Mouse (Mus musculus) ES-E14 (cell line): ENCODE measurements around the gene Stx6. TPM values are rescaled to one million over a fixed set of nuclear protein-coding genes. Genes with fewer than 3 reads are reported as not detected.

Experiments used
- DNase-seq: peaks from one replicate; pipeline ENCODE4 v3.0.0-alpha.2; 2013; ENCODE audit warnings: low read depth, low spot score
- H3K27ac ChIP-seq: 2 replicates; pipeline ENCODE4 v1.5.1; 2012; ENCODE audit warnings: low read depth, mild to moderate bottlenecking, low read length, moderate library complexity, mixed read lengths; ENCODE audit not compliant: poor library complexity, insufficient read depth, severe bottlenecking
- H3K36me3 ChIP-seq: 2 replicates; pipeline ENCODE4 v1.6.1; 2012; ENCODE audit warnings: mild to moderate bottlenecking, low read length, moderate library complexity, mixed read lengths; ENCODE audit not compliant: control insufficient read depth, poor library complexity, insufficient read depth, severe bottlenecking
- H3K4me1 ChIP-seq, 2 experiments: fragments of 150-350 bp in 1 of 2; sonication (generic) in 1 of 2; 2 replicates each; pipeline ENCODE4 v1.6.1; 2012; ENCODE audit warnings: low read length in 2 of 2, mild to moderate bottlenecking in 1 of 2, mixed read lengths in 1 of 2; ENCODE audit not compliant: control insufficient read depth in 2 of 2, insufficient read depth in 2 of 2, poor library complexity in 1 of 2
- H3K4me3 ChIP-seq, 2 experiments: fragments of 150-350 bp in 1 of 2; sonication (generic) in 1 of 2; 2 replicates each; pipeline ENCODE4 v1.5.1; 2012; ENCODE audit warnings: low read length in 2 of 2, low read depth in 1 of 2, mild to moderate bottlenecking in 1 of 2, mixed read lengths in 1 of 2; ENCODE audit not compliant: insufficient read depth in 1 of 2, poor library complexity in 1 of 2, severe bottlenecking in 1 of 2
- H3K9ac ChIP-seq: 2 replicates; pipeline ENCODE4 v1.6.1; 2012; ENCODE audit warnings: low read depth, mild to moderate bottlenecking, low read length, mixed read lengths; ENCODE audit not compliant: poor library complexity, insufficient read depth, severe bottlenecking
- H3K9me3 ChIP-seq: fragments of 150-350 bp; sonication (generic); 2 replicates; pipeline ENCODE4 v1.6.1; 2012; ENCODE audit warnings: low read depth, mild to moderate bottlenecking, low read length; ENCODE audit not compliant: control insufficient read depth, insufficient read depth
- CHD2 ChIP-seq: IDR thresholded peaks from 2 replicates; pipeline ENCODE4 v1.6.1; 2014; ENCODE audit warnings: mild to moderate bottlenecking, low read depth, low read length, inconsistent platforms
- HCFC1 ChIP-seq: IDR thresholded peaks from 2 replicates; pipeline ENCODE4 v1.6.1; 2012; ENCODE audit warnings: low read length, inconsistent platforms, borderline replicate concordance; ENCODE audit not compliant: insufficient read depth
- MAFK ChIP-seq: IDR thresholded peaks from 2 replicates; pipeline ENCODE4 v1.6.1; 2014; ENCODE audit warnings: mild to moderate bottlenecking, low read depth, low read length, inconsistent platforms; ENCODE audit not compliant: insufficient read depth
- ZC3H11A ChIP-seq: IDR thresholded peaks from 2 replicates; pipeline ENCODE4 v1.6.1; 2012; ENCODE audit warnings: low read depth, mild to moderate bottlenecking, inconsistent platforms, low read length, borderline replicate concordance
- ZNF384 ChIP-seq: IDR thresholded peaks from 2 replicates; pipeline ENCODE4 v1.6.1; 2012; ENCODE audit warnings: low read depth, low read length, inconsistent platforms
- in situ Hi-C, 2 experiments: fragments of 600-800 bp; cut with MboI; formaldehyde crosslinking; loops; one replicate each; pipeline ENCODE4 v1.15.1; 2025; ENCODE audit warnings: low sequenced_read_pairs in 2 of 2, inconsistent platforms in 1 of 2; ENCODE audit not compliant: unreplicated experiment in 2 of 2
- total RNA-seq: library from RNA; depleted of rRNA; stranded (reverse); fragments of 300-350 nt; gene quantifications from 2 replicates; pipeline ENCODE4 v1.2.3, GENCODE M21; 2012

Stx6 gene
- total RNA-seq, 1 experiment = 22.7 TPM

- in situ Hi-C loops = no loop called here
- no peak overlapping the region for H3K9ac ChIP-seq
- no peak overlapping the region for H3K27ac ChIP-seq
- peaks cover 0 to under 1% of the 10 kb centered on the region in 2 experiments; a peak in 1 of 4 replicates for H3K4me1 ChIP-seq
- TF ChIP-seq ZC3H11A = no peak
- no peak for TF ChIP-seq ZNF384
- no peak for TF ChIP-seq MAFK
- no peak for TF ChIP-seq HCFC1
- no peak for TF ChIP-seq CHD2
- H3K9me3 ChIP-seq = no peaks in the 10 kb centered on the region
- DNase-seq = no peak
- no peak overlapping the region for H3K4me3 ChIP-seq
- H3K36me3 ChIP-seq = peaks cover 6% of the 10 kb centered on the region; the same call in 1 of the 2 replicates
Measured at GRCm38 (mm10) chr1:155196691-155197090, 38.2 kb downstream of the Stx6 start.

GRCm38 (mm10) chr1:155199522-155199921, 41.0 kb downstream of the Stx6 start:
- peaks cover 7% of the 10 kb centered on the region; the same call in 1 of the 2 replicates for H3K36me3 ChIP-seq
- H3K4me3 ChIP-seq = no peak overlapping the region
- in situ Hi-C loops = no loop called here
- no peak overlapping the region for H3K9ac ChIP-seq
- no peak for DNase-seq
- H3K27ac ChIP-seq = no peak overlapping the region
- H3K4me1 ChIP-seq = peaks cover 0 to 2% of the 10 kb centered on the region in 2 experiments; a peak in 1 of 4 replicates
- no peak for TF ChIP-seq ZNF384
- no peak for TF ChIP-seq ZC3H11A
- no peak for TF ChIP-seq HCFC1
- TF ChIP-seq CHD2 = no peak
- no peak for TF ChIP-seq MAFK
- no peaks in the 10 kb centered on the region for H3K9me3 ChIP-seq

GRCm38 (mm10) chr1:155200967-155201366, 42.5 kb downstream of the Stx6 start:
- H3K4me1 ChIP-seq = peaks cover 0 to 6% of the 10 kb centered on the region in 2 experiments; a peak in 1 of 4 replicates
- peaks cover 7% of the 10 kb centered on the region; the same call in 1 of the 2 replicates for H3K36me3 ChIP-seq
- no peak overlapping the region for H3K9ac ChIP-seq
- in situ Hi-C loops = loop anchor here in 1 of 2 experiments (25.0 kb wide), 1 partner anchor 414 kb away; no protein-coding TSS in a partner anchor
- H3K27ac ChIP-seq = no peak overlapping the region
- no peaks in the 10 kb centered on the region for H3K9me3 ChIP-seq
- H3K4me3 ChIP-seq = no peak overlapping the region
- TF ChIP-seq CHD2 = no peak
- no peak for TF ChIP-seq ZNF384
- TF ChIP-seq MAFK = no peak
- no peak for TF ChIP-seq HCFC1
- no peak for TF ChIP-seq ZC3H11A
- no peak for DNase-seq

- Histone ChIP-seq H3K4me3 (no peak overlapping the region), H3K36me3 (peaks cover 7% of the 10 kb centered on the region; the same call in 1 of the 2 replicates), H3K9me3 (no peaks in the 10 kb centered on the region), H3K4me1 (peaks cover 0 to 6% of the 10 kb centered on the region in 2 experiments; a peak in 1 of 4 replicates), H3K9ac (no peak overlapping the region), H3K27ac (no peak overlapping the region)
- no peak for DNase-seq
- no peak for TF ChIP-seq ZC3H11A
- no peak for TF ChIP-seq CHD2
- no peak for TF ChIP-seq MAFK
- no peak for TF ChIP-seq HCFC1
- TF ChIP-seq ZNF384 = no peak
- in situ Hi-C loops = loop anchor here in 1 of 2 experiments (25.0 kb wide), 1 partner anchor 414 kb away; no protein-coding TSS in a partner anchor
Measured at GRCm38 (mm10) chr1:155201373-155201879, 42.9 kb downstream of the Stx6 start.
